Mouse (Mus musculus): ENCODE data around the gene Reep3. TPM values are rescaled to one million over a fixed set of nuclear protein-coding genes. Genes with fewer than 3 reads are reported as not detected.

The Reep3 gene
- polyA plus RNA-seq, 2 experiments: 35.0 to 41.3 TPM

GRCm38 (mm10) chr10:67050766-67051165 is 46.0 kb downstream of the Reep3 start:
- 55% methylated on average over 6 of the region's 7 CpGs for WGBS
- DNase-seq (ENCODE audit: low spot score) (no peak), ATAC-seq (ENCODE audit: low FRiP score, low read depth) (no peak)
- Histone ChIP-seq H3K9me3 (ENCODE audit: control insufficient read depth, low read length) (no peaks in the 10 kb centered on the region), H3K4me3 (replicated peaks; ENCODE audit: low read length) (no peak overlapping the region), H3K9ac (ENCODE audit: low read depth, low read length, severe bottlenecking) (no peak overlapping the region), H3K27ac (replicated peaks; ENCODE audit: low read depth, low read length) (no peak overlapping the region), H3K4me2 (replicated peaks; ENCODE audit: low read depth, low read length, severe bottlenecking) (no peak overlapping the region), H3K27me3 (ENCODE audit: control insufficient read depth, insufficient read depth, low read length) (no peaks in the 10 kb centered on the region), H3K4me1 (ENCODE audit: control insufficient read depth, insufficient read depth, low read length) (peaks cover 35% of the 10 kb centered on the region), H3K36me3 (ENCODE audit: control insufficient read depth, insufficient read depth, low read length) (no peaks in the 10 kb centered on the region; the same call in 1 of the 2 replicates)
- TF ChIP-seq POLR2A (IDR thresholded peaks at IDR 0.05; ENCODE audit: borderline replicate concordance, extremely low read depth, insufficient read depth, insufficient read length): no peak

GRCm38 (mm10) chr10:67049621-67050020 is 47.1 kb downstream of the Reep3 start:
- TF ChIP-seq POLR2A (IDR thresholded peaks at IDR 0.05; ENCODE audit: borderline replicate concordance, extremely low read depth, insufficient read depth, insufficient read length): no peak
- Histone ChIP-seq H3K4me2 (replicated peaks; ENCODE audit: low read depth, low read length, severe bottlenecking) (no peak overlapping the region), H3K27me3 (ENCODE audit: control insufficient read depth, insufficient read depth, low read length) (no peaks in the 10 kb centered on the region), H3K27ac (replicated peaks; ENCODE audit: low read depth, low read length) (no peak overlapping the region), H3K4me3 (replicated peaks; ENCODE audit: low read length) (no peak overlapping the region), H3K36me3 (ENCODE audit: control insufficient read depth, insufficient read depth, low read length) (no peaks in the 10 kb centered on the region; the same call in 1 of the 2 replicates), H3K4me1 (ENCODE audit: control insufficient read depth, insufficient read depth, low read length) (peaks cover 35% of the 10 kb centered on the region), H3K9me3 (ENCODE audit: control insufficient read depth, low read length) (no peaks in the 10 kb centered on the region), H3K9ac (ENCODE audit: low read depth, low read length, severe bottlenecking) (no peak overlapping the region)
- ATAC-seq (ENCODE audit: low FRiP score, low read depth): no peak
- no peak for DNase-seq (ENCODE audit: low spot score)
- 88% methylated on average over 7 of the region's 7 CpGs for WGBS

GRCm38 (mm10) chr10:67048871-67049615 is 47.7 kb downstream of the Reep3 start:
- no peak for TF ChIP-seq POLR2A (IDR thresholded peaks at IDR 0.05; ENCODE audit: borderline replicate concordance, extremely low read depth, insufficient read depth, insufficient read length)
- DNase-seq (ENCODE audit: low spot score) (no peak), ATAC-seq (ENCODE audit: low FRiP score, low read depth) (no peak)
- Histone ChIP-seq H3K9me3 (ENCODE audit: control insufficient read depth, low read length) (no peaks in the 10 kb centered on the region), H3K27ac (replicated peaks; ENCODE audit: low read depth, low read length) (no peak overlapping the region), H3K36me3 (ENCODE audit: control insufficient read depth, insufficient read depth, low read length) (no peaks in the 10 kb centered on the region; the same call in 1 of the 2 replicates), H3K4me2 (replicated peaks; ENCODE audit: low read depth, low read length, severe bottlenecking) (no peak overlapping the region), H3K27me3 (ENCODE audit: control insufficient read depth, insufficient read depth, low read length) (no peaks in the 10 kb centered on the region), H3K9ac (ENCODE audit: low read depth, low read length, severe bottlenecking) (no peak overlapping the region), H3K4me1 (ENCODE audit: control insufficient read depth, insufficient read depth, low read length) (peaks cover 35% of the 10 kb centered on the region), H3K4me3 (replicated peaks; ENCODE audit: low read length) (no peak overlapping the region)
- WGBS: 91% methylated on average over 13 of the region's 13 CpGs

DNA sequence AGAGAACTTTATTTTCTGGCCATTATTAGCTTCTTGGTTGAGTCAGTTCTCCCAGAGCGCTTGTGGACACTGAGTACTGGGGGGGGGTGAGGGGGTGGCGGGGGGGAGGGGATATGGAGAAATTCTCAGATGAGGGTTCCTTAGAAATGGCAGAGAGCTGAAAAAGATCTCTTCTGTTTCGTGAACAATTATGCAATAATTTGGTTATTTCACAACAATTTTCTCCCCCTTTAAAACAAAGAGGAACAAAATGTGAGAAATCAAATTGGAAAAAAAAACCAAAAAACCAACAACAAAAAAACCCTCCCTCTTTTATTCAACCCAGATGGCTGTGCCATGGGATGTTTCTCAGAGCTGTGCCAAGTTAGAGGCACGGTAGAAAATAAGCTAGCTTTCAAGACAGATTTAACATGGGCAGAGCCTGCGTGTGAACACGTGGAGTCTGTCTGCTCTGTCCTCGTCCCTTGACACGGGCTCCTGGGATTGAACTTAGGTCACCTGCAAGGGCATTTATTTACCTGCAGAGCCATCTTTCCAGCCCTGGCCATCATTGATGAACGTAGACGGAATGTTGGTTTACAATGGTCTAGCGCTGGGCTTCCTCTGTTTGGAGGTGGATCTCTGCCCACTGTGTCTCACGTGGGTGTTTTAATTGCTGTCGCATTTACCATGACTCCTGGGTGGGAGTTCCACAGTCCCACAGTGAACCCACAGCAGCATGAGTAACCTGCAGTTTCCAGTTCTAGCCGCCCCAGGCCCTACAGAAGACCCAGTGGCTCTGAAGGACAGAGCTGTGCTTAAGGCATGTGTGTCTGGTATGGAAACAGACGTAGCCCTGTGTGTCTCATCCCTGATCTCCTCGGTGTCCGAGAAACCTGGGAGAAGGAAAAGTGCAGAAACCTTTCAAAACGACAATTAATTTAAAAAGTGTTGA is 48.8 kb downstream of the Reep3 start:
- no peak for TF ChIP-seq POLR2A (IDR thresholded peaks at IDR 0.05; ENCODE audit: borderline replicate concordance, extremely low read depth, insufficient read depth, insufficient read length)
- DNase-seq (ENCODE audit: low spot score): no peak
- H3K27ac ChIP-seq (replicated peaks; ENCODE audit: low read depth, low read length): peak overlapping the region; percentile 61; the same call in 1 of the 2 replicates

More for the DNA sequence above, 48.8 kb downstream of the Reep3 start:
- Histone ChIP-seq H3K4me2 (replicated peaks; ENCODE audit: low read depth, low read length, severe bottlenecking) (no peak overlapping the region), H3K9ac (ENCODE audit: low read depth, low read length, severe bottlenecking) (no peak overlapping the region; the same call in 1 of the 2 replicates), H3K4me3 (replicated peaks; ENCODE audit: low read length) (no peak overlapping the region), H3K4me1 (ENCODE audit: control insufficient read depth, insufficient read depth, low read length) (peaks cover 28% of the 10 kb centered on the region), H3K27me3 (ENCODE audit: control insufficient read depth, insufficient read depth, low read length) (no peaks in the 10 kb centered on the region), H3K36me3 (ENCODE audit: control insufficient read depth, insufficient read depth, low read length) (no peaks in the 10 kb centered on the region; the same call in 1 of the 2 replicates), H3K9me3 (ENCODE audit: control insufficient read depth, low read length) (no peaks in the 10 kb centered on the region)
- peak; percentile 13; the same call in 1 of the 2 replicates for ATAC-seq (ENCODE audit: low FRiP score, low read depth)
- WGBS: 52% methylated on average over 18 of the region's 18 CpGs

Measured in limb, embryonic 14.5 days (tissue).